Mouse (Mus musculus) stomach, embryonic 16.5 days (tissue): ENCODE measurements around the gene Rrm2. TPM values are rescaled to one million over a fixed set of nuclear protein-coding genes. Genes with fewer than 3 reads are reported as not detected.

Experiments
- ATAC-seq: fragments of 200-750 bp; cut with Nextera tagmentation; 2 replicates; pipeline ENCODE4 v1.8.0; 2017; ENCODE audit warnings: moderate number of reproducible peaks, moderate TSS enrichment; ENCODE audit not compliant: insufficient read depth, low FRiP score
- H3K27ac ChIP-seq: fragments of 300-500 bp; sonication (generic); 2 replicates; pipeline ENCODE4 v1.5.1; 2014; ENCODE audit warnings: low read length
- H3K27me3 ChIP-seq: fragments of 300-500 bp; sonication (generic); 2 replicates; pipeline ENCODE4 v1.6.1; 2014; ENCODE audit warnings: low read length, control low read depth, mixed read lengths; ENCODE audit not compliant: control insufficient read depth, insufficient read depth
- H3K36me3 ChIP-seq: fragments of 300-500 bp; sonication (generic); 2 replicates; pipeline ENCODE4 v1.6.1; 2014; ENCODE audit warnings: low read length; ENCODE audit not compliant: control insufficient read depth, insufficient read depth
- H3K4me1 ChIP-seq: fragments of 300-500 bp; sonication (generic); 2 replicates; pipeline ENCODE4 v1.6.1; 2014; ENCODE audit warnings: low read length, control low read depth, mixed read lengths; ENCODE audit not compliant: control insufficient read depth, insufficient read depth
- H3K4me2 ChIP-seq: fragments of 300-500 bp; sonication (generic); 2 replicates; pipeline ENCODE4 v1.6.1; 2014; ENCODE audit warnings: low read depth, low read length, mixed read lengths
- H3K4me3 ChIP-seq: fragments of 300-500 bp; sonication (generic); replicated peaks from 2 replicates; pipeline ENCODE4 v1.5.1; 2014; ENCODE audit warnings: mild to moderate bottlenecking, low read length
- H3K9ac ChIP-seq: fragments of 300-500 bp; sonication (generic); 2 replicates; pipeline ENCODE4 v1.6.1; 2014; ENCODE audit warnings: low read length
- H3K9me3 ChIP-seq: fragments of 300-500 bp; sonication (generic); replicated peaks from 2 replicates; pipeline ENCODE4 v1.6.1; 2016; ENCODE audit warnings: low read length, control low read depth; ENCODE audit not compliant: control insufficient read depth
- WGBS: fragments of 180-500 bp; shearing (Covaris S2); extraction: QIAGEN DNeasy Blood & Tissue Kit; methylation state at CpG from one replicate; pipeline ENCODE4 v1.1.7; 2014; 5-methylcytosine and 5-hydroxymethylcytosine counted together
- polyA plus RNA-seq: library from polyadenylated mRNA; unstranded; fragments of >200 nt; fragmentation: Nextera tagmentation; extraction: Ambion mirVana; gene quantifications from 2 replicates; pipeline ENCODE4 v1.2.1, GENCODE M21; 2015

Gene Rrm2
- polyA plus RNA-seq, 1 experiment from 2014 or later = 145 TPM

DNA sequence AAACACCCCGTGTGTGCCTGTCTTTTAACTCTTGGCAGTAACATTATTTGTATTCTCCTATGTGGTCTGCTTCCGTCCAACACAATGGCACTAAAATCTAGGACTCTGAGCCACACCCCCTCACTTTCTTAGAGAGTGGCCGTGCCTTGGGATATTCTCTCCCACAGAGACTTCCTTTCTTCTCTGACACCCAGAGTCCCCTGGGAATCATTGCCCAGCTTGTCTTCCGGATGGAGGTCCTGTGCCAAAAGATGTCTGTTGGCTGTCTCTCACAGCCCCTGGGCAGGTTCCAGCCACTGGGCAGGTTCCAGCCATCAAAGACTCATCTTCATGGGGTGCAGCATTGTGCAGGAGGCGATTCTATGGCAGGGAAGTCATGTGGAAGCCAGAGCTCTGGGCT lies 46.7 kb downstream of the Rrm2 start:
- no peak overlapping the region for H3K27ac ChIP-seq
- no peak overlapping the region for H3K4me2 ChIP-seq
- H3K36me3 ChIP-seq = no peaks in the 10 kb centered on the region
- no peak for ATAC-seq
- H3K9me3 ChIP-seq = no peaks in the 10 kb centered on the region
- no peaks in the 10 kb centered on the region; the same call in 1 of the 2 replicates for H3K4me1 ChIP-seq
- WGBS = 53% methylated on average over 5 of the region's 5 CpGs
- H3K4me3 ChIP-seq = no peak overlapping the region
- no peaks in the 10 kb centered on the region for H3K27me3 ChIP-seq
- H3K9ac ChIP-seq = no peak overlapping the region

- Histone ChIP-seq H3K36me3 (no peaks in the 10 kb centered on the region), H3K9ac (no peak overlapping the region), H3K9me3 (no peaks in the 10 kb centered on the region), H3K27me3 (no peaks in the 10 kb centered on the region), H3K4me2 (no peak overlapping the region), H3K4me3 (no peak overlapping the region), H3K4me1 (no peaks in the 10 kb centered on the region; the same call in 1 of the 2 replicates), H3K27ac (no peak overlapping the region)
- ATAC-seq = no peak
- WGBS = 85% methylated on average over 9 of the region's 9 CpGs
Observed at GRCm38 (mm10) chr12:24755471-24755870, 47.4 kb downstream of the Rrm2 start.

DNA sequence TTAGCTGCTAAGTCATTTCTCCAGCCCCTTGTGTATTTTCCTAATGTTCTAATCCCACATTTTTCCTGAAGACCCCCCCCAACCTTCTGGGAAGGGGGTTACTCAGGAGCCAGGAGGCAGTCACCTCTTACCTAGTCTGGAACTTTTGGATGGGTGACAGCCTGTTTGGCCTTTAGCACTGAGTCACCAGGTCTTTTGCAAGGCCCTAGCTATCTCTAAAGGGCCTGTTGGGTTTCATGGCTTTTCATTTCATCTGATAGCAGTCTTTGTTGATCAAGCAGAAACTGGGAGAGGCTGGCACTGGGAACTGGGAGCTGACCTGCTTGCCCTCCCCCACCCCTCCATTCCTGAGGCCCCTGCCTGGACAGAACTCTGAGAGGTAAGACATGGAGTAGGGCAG lies 49.3 kb downstream of the Rrm2 start:
- ATAC-seq = peak; percentile 34; the same call in 1 of the 2 replicates
- peaks cover 2% of the 10 kb centered on the region for H3K4me1 ChIP-seq
- H3K9me3 ChIP-seq = no peaks in the 10 kb centered on the region
- H3K9ac ChIP-seq = no peak overlapping the region
- H3K36me3 ChIP-seq = no peaks in the 10 kb centered on the region
- no peak overlapping the region; the same call in 1 of the 2 replicates for H3K27ac ChIP-seq
- no peaks in the 10 kb centered on the region for H3K27me3 ChIP-seq
- no peak overlapping the region for H3K4me2 ChIP-seq
- no peak overlapping the region for H3K4me3 ChIP-seq

DNA sequence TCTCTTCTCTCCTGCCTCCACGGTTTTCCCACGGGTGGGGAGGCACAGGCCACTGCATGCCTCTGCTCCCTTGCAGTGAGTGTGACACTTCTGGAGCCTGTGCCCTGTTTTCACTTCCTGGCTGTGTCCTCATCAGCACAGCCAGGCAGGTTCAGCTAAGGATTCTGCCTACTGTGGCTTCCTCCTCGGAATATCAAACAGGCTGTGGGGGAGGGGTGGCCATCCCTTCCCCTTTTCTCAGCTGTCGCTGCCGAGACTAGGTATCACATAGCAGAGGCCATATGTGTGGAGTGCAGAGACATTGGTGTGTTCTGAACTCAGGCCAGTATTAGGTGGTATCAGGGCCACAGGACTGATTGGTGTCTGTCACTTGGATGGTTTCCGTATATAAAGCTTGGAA lies 50.3 kb downstream of the Rrm2 start:
- Histone ChIP-seq H3K4me3 (no peak overlapping the region), H3K27ac (no peak overlapping the region), H3K4me1 (peaks cover 7% of the 10 kb centered on the region), H3K4me2 (no peak overlapping the region), H3K9ac (no peak overlapping the region), H3K36me3 (no peaks in the 10 kb centered on the region), H3K9me3 (no peaks in the 10 kb centered on the region), H3K27me3 (no peaks in the 10 kb centered on the region)
- no peak for ATAC-seq
- WGBS = 21% methylated on average over 6 of the region's 6 CpGs

DNA sequence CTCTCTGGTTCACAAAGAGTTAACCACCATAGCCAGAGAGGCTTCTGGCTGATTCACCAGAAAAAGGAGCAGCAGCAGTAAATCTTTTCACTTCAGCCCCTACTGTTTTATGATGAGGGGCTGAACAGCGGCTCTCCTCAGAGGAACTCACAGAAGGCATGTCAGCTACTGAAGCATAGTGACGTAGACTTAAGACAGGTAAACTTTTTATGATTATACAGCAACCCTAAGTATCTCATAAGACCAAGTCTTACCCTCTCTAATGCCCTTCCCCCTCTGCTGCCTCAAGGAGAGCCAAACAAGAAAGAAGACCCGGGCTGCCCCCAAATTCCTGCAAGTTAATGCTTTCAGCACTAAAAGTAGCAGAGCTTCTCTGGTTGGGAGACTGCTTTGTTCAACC lies 54.2 kb downstream of the Rrm2 start:
- H3K36me3 ChIP-seq = no peaks in the 10 kb centered on the region
- WGBS = 13% methylated on average over 3 of the region's 3 CpGs
- no peak overlapping the region for H3K27ac ChIP-seq
- H3K4me1 ChIP-seq = peaks cover 7% of the 10 kb centered on the region; the same call in 1 of the 2 replicates
- peak overlapping the region; percentile 27; the same call in 1 of the 2 replicates for H3K4me2 ChIP-seq
- no peak overlapping the region for H3K4me3 ChIP-seq
- no peak for ATAC-seq
- H3K9me3 ChIP-seq = no peaks in the 10 kb centered on the region
- no peak overlapping the region for H3K9ac ChIP-seq
- no peaks in the 10 kb centered on the region for H3K27me3 ChIP-seq

Other genes starting within 250 kb of the Rrm2 start
- gene Taf1b, start 209.9 kb upstream of the Rrm2 start, polyA plus RNA-seq = 20.6 and 22.0 TPM in 2 replicates
- 16.3 and 26.5 TPM in 2 replicates for gene Grhl1, start 136.0 kb upstream of the Rrm2 start, polyA plus RNA-seq
- gene Klf11, start 57.0 kb upstream of the Rrm2 start, polyA plus RNA-seq = 12.8 TPM in 2 replicates
- 1.8 and 1.9 TPM in 2 replicates for gene Cys1, start 26.4 kb upstream of the Rrm2 start, polyA plus RNA-seq
- gene Mboat2, start 122.6 kb downstream of the Rrm2 start, polyA plus RNA-seq = 47.3 and 51.8 TPM in 2 replicates